Mouse (Mus musculus) lung, postnatal 36 days (tissue): ENCODE measurements at regions not wholly inside any gene's neighbourhood (a gene's known extent, or its start where the extent isn't known, plus 50 kb on each side); places are given as distances from the start of the nearest gene placed in this dataset.
A peak's percentile ranks its signal among the peaks of the same experiment; 100 is the strongest.

Source experiments
- DNase-seq: peaks from one replicate; pipeline ENCODE4 v3.0.0; 2022; ENCODE audit warnings: mixed read lengths

- no peak for DNase-seq
Measured at GRCm38 (mm10) chr2:137409611-137410010, 293.2 kb upstream of the Jag1 start.

GRCm38 (mm10) chr2:137408294-137408693 is 291.9 kb upstream of the Jag1 start:
- DNase-seq = no peak

- DNase-seq = no peak
Measured at GRCm38 (mm10) chr2:137393486-137393885, 277.0 kb upstream of the Jag1 start.

- no peak for DNase-seq
Measured at GRCm38 (mm10) chr2:137379816-137380215, 263.4 kb upstream of the Jag1 start.

- no peak for DNase-seq
Measured at GRCm38 (mm10) chr2:137375346-137375745, 258.9 kb upstream of the Jag1 start.

GRCm38 (mm10) chr2:137371062-137371461 is 254.6 kb upstream of the Jag1 start:
- DNase-seq = no peak

- DNase-seq = no peak
Measured at GRCm38 (mm10) chr2:137363006-137363405, 246.6 kb upstream of the Jag1 start.

- DNase-seq = peak; percentile 30
Measured at GRCm38 (mm10) chr2:137357181-137357738, 240.8 kb upstream of the Jag1 start.

GRCm38 (mm10) chr2:137343736-137344135 is 227.3 kb upstream of the Jag1 start:
- DNase-seq = no peak

GRCm38 (mm10) chr2:137329995-137330394 is 213.6 kb upstream of the Jag1 start:
- no peak for DNase-seq

GRCm38 (mm10) chr2:137323445-137323844 is 207.0 kb upstream of the Jag1 start:
- no peak for DNase-seq

- peak; percentile 5 for DNase-seq
Measured at GRCm38 (mm10) chr2:137310511-137310910, 194.1 kb upstream of the Jag1 start.

- DNase-seq = no peak
Measured at GRCm38 (mm10) chr2:137308116-137308515, 191.7 kb upstream of the Jag1 start.

- DNase-seq = no peak
Measured at GRCm38 (mm10) chr2:137301474-137302267, 185.2 kb upstream of the Jag1 start.

GRCm38 (mm10) chr2:137289231-137289630 is 172.8 kb upstream of the Jag1 start:
- no peak for DNase-seq

- no peak for DNase-seq
Measured at GRCm38 (mm10) chr2:137271575-137272180, 155.2 kb upstream of the Jag1 start.

- peak; percentile 8 for DNase-seq
Measured at GRCm38 (mm10) chr2:137262911-137263310, 146.5 kb upstream of the Jag1 start.

GRCm38 (mm10) chr2:137257847-137258515 is 141.5 kb upstream of the Jag1 start:
- DNase-seq = no peak

- DNase-seq = no peak
Measured at GRCm38 (mm10) chr2:137247931-137248330, 131.5 kb upstream of the Jag1 start.

- no peak for DNase-seq
Measured at GRCm38 (mm10) chr2:137244370-137244769, 127.9 kb upstream of the Jag1 start.

GRCm38 (mm10) chr2:137243914-137244313 is 127.5 kb upstream of the Jag1 start:
- DNase-seq = peak; percentile 7

GRCm38 (mm10) chr2:137236961-137237360 is 120.5 kb upstream of the Jag1 start:
- no peak for DNase-seq

GRCm38 (mm10) chr2:137233936-137234335 is 117.5 kb upstream of the Jag1 start:
- peak; percentile 55 for DNase-seq

- no peak for DNase-seq
Measured at GRCm38 (mm10) chr2:137231161-137231560, 114.7 kb upstream of the Jag1 start.
